8 mouse cellular contexts compared by ENCODE assay signal in genomic region chr17:4996121-4996813, GRCm38 (mm10). TPM values are rescaled to one million over a fixed set of nuclear protein-coding genes. Genes with fewer than 3 reads are reported as not detected.
DNase-seq lines count a peak whose midpoint lies in the region; ATAC-seq and TF ChIP-seq lines count a peak whose summit lies in the region.

No protein-coding gene starts in this region.

- WGBS in intestine, postnatal 0 days: under 1% methylated on average over 58 of the region's 95 CpGs
- under 1% methylated on average over 62 of the region's 95 CpGs for WGBS in lung, embryonic 16.5 days
- WGBS in small intestine, adult 2 months: under 1% methylated on average over 95 of the region's 95 CpGs

- peak overlapping the region; percentile 77 for H3K4me2 ChIP-seq in intestine, postnatal 0 days (replicated peaks; ENCODE audit: low read depth)
- peak overlapping the region; percentile 61 for H3K4me2 ChIP-seq in lung, embryonic 16.5 days (ENCODE audit: low read depth, low read length)

- H3K36me3 ChIP-seq in ES-E14 (ENCODE audit: control insufficient read depth, insufficient read depth, low read length, poor library complexity, severe bottlenecking): no peaks in the 10 kb centered on the region
- no peaks in the 10 kb centered on the region for H3K36me3 ChIP-seq in intestine, postnatal 0 days (ENCODE audit: control insufficient read depth, insufficient read depth)
- no peaks in the 10 kb centered on the region for H3K36me3 ChIP-seq in lung, embryonic 16.5 days (ENCODE audit: control insufficient read depth, insufficient read depth, low read length)
- H3K36me3 ChIP-seq in small intestine, adult 2 months (ENCODE audit: control insufficient read depth, insufficient read depth, low read length): no peaks in the 10 kb centered on the region

- peak; percentile 57 for DNase-seq in A20 (ENCODE audit: low read depth, low spot score)
- DNase-seq in ES-E14 (ENCODE audit: low read depth, low spot score): no peak
- peak; percentile 65 to 71 for DNase-seq in cerebellum, postnatal 14 days
- DNase-seq in gastrocnemius, postnatal 36 days: peak; percentile 50 to 65

- H3K9me3 ChIP-seq in ES-E14 (ENCODE audit: control insufficient read depth, insufficient read depth, low read depth, low read length): no peaks in the 10 kb centered on the region
- no peaks in the 10 kb centered on the region for H3K9me3 ChIP-seq in intestine, postnatal 0 days (ENCODE audit: control insufficient read depth)
- H3K9me3 ChIP-seq in lung, embryonic 16.5 days (ENCODE audit: control insufficient read depth, low read length): no peaks in the 10 kb centered on the region

- TF ChIP-seq POLR2A in small intestine, adult 2 months (IDR thresholded peaks at IDR 0.05; ENCODE audit: low read depth, low read length): no peak

- H3K4me1 ChIP-seq in ES-E14 (ENCODE audit: control insufficient read depth in 2 of 2, insufficient read depth in 2 of 2, low read length in 2 of 2, poor library complexity in 1 of 2): peaks cover 4 to 7% of the 10 kb centered on the region in 2 experiments; a peak in 2 of 4 replicates
- H3K4me1 ChIP-seq in intestine, postnatal 0 days (replicated peaks; ENCODE audit: control insufficient read depth, insufficient read depth, low read length): no peaks in the 10 kb centered on the region
- peaks cover 16% of the 10 kb centered on the region for H3K4me1 ChIP-seq in lung, embryonic 16.5 days (replicated peaks; ENCODE audit: control insufficient read depth, insufficient read depth, low read length)
- H3K4me1 ChIP-seq in small intestine, adult 2 months (ENCODE audit: control insufficient read depth, insufficient read depth, insufficient read length, low read length): peaks cover 7% of the 10 kb centered on the region; the same call in 1 of the 2 replicates

- no peak; the same call in 1 of the 2 replicates for TF ChIP-seq CTCF in intestine, postnatal 0 days (IDR thresholded peaks at IDR 0.05; ENCODE audit: low read depth)
- no peak for TF ChIP-seq CTCF in small intestine, adult 2 months (IDR thresholded peaks at IDR 0.05; ENCODE audit: extremely low read depth, insufficient read length, insufficient replicate concordance, low read depth, low read length)

- H3K27ac ChIP-seq in ES-E14 (ENCODE audit: insufficient read depth, low read depth, low read length, poor library complexity, severe bottlenecking): peak overlapping the region; percentile 85
- peak overlapping the region; percentile 99 for H3K27ac ChIP-seq in intestine, postnatal 0 days (ENCODE audit: low read depth, low read length)
- H3K27ac ChIP-seq in lung, embryonic 16.5 days (ENCODE audit: low read length): peak overlapping the region; percentile 100
- H3K27ac ChIP-seq in small intestine, adult 2 months (ENCODE audit: insufficient read depth, low read depth, low read length): peak overlapping the region; percentile 88

- intact Hi-C loops in gastrocnemius, postnatal 36 days (cut with DNase I): no loop called here

- peak overlapping the region; percentile 84 to 86 for H3K4me3 ChIP-seq in ES-E14 (ENCODE audit: insufficient read depth in 1 of 2, low read depth in 1 of 2, low read length in 2 of 2, poor library complexity in 1 of 2, severe bottlenecking in 1 of 2)
- H3K4me3 ChIP-seq in intestine, postnatal 0 days (ENCODE audit: low read depth, low read length): peak overlapping the region; percentile 95
- H3K4me3 ChIP-seq in lung, embryonic 16.5 days (ENCODE audit: low read length): peak overlapping the region; percentile 90
- H3K4me3 ChIP-seq in small intestine, adult 2 months (ENCODE audit: low read depth, low read length): peak overlapping the region; percentile 78

- H3K27me3 ChIP-seq in intestine, postnatal 0 days (replicated peaks; ENCODE audit: control insufficient read depth, insufficient read depth, low read length): no peaks in the 10 kb centered on the region
- H3K27me3 ChIP-seq in lung, embryonic 16.5 days (ENCODE audit: control insufficient read depth, insufficient read depth, low read depth, low read length): no peaks in the 10 kb centered on the region
- H3K27me3 ChIP-seq in small intestine, adult 2 months (ENCODE audit: control insufficient read depth, insufficient read depth, low read length): no peaks in the 10 kb centered on the region

- in situ Hi-C loops in ES-E14 (cut with MboI; ENCODE audit: low sequenced_read_pairs in 2 of 2, unreplicated experiment in 2 of 2): no loop called here

- peak overlapping the region; percentile 90 for H3K9ac ChIP-seq in ES-E14 (ENCODE audit: insufficient read depth, low read depth, low read length, poor library complexity, severe bottlenecking)
- H3K9ac ChIP-seq in intestine, postnatal 0 days (ENCODE audit: low read depth, low read length): peak overlapping the region; percentile 99
- peak overlapping the region; percentile 99 for H3K9ac ChIP-seq in lung, embryonic 16.5 days (ENCODE audit: low read length)

- ATAC-seq in intestine, postnatal 0 days: peak; percentile 42
- peak; percentile 19 for ATAC-seq in lung, embryonic 16.5 days (ENCODE audit: low read depth)
- no peak for ATAC-seq in monocyte, adult 5-6 weeks (replicated peaks; ENCODE audit: insufficient number of reproducible peaks, low FRiP score, low TSS enrichment, poor library complexity, severe bottlenecking)

TF ChIP-seq in ES-E14, 5 proteins besides CTCF, POLR2A, EP300 and RAD21:
- TF ChIP-seq CHD2 (IDR thresholded peaks at IDR 0.05; ENCODE audit: low read depth, low read length) (no peak), ZC3H11A (IDR thresholded peaks at IDR 0.05; ENCODE audit: borderline replicate concordance, low read depth, low read length) (no peak), ZNF384 (IDR thresholded peaks at IDR 0.05; ENCODE audit: low read depth, low read length) (no peak), MAFK (IDR thresholded peaks at IDR 0.05; ENCODE audit: insufficient read depth, low read depth, low read length) (no peak), HCFC1 (IDR thresholded peaks at IDR 0.05; ENCODE audit: borderline replicate concordance, insufficient read depth, low read length) (no peak)

RNA-seq across cellular contexts. Expression of gene Arid1b, which starts 2.1 kb away (rescaled TPM):
- total RNA-seq in ES-E14 (2012; rRNA removed): 9.2 and 13.7 TPM in 2 replicates
- total RNA-seq in gastrocnemius, postnatal 36 days (2021): 10 to 100 TPM; 28.6 to 31.6 TPM
- polyA plus RNA-seq in intestine, postnatal 0 days (2015; fragmentation: Nextera tagmentation; extraction: Ambion mirVana): 4.8 and 4.9 TPM in 2 replicates
- 10.2 and 10.6 TPM in 2 replicates for polyA plus RNA-seq in lung, embryonic 16.5 days (2015; fragmentation: Nextera tagmentation; extraction: Ambion mirVana)
- polyA plus RNA-seq in small intestine, adult 2 months (2012; rRNA removed): 37.7 and 59.4 TPM in 2 replicates
- 15.9 to 37.8 TPM (median 20.9 TPM) in 3 replicates for total RNA-seq in monocyte, adult 5-6 weeks (2017)
